Mouse (Mus musculus) intestine, postnatal 0 days (tissue): ENCODE results near the gene Dclk1. TPM values are rescaled to one million over a fixed set of nuclear protein-coding genes. Genes with fewer than 3 reads are reported as not detected.

Source experiments
- ATAC-seq: fragments of 200-750 bp; cut with Nextera tagmentation; 2 replicates; pipeline ENCODE4 v1.8.0; 2017; ENCODE audit warnings: mild to moderate bottlenecking, moderate TSS enrichment, moderate library complexity
- H3K27ac ChIP-seq: fragments of 300-500 bp; sonication (generic); 2 replicates; pipeline ENCODE4 v1.5.1; 2014; ENCODE audit warnings: mild to moderate bottlenecking, low read depth, low read length, moderate library complexity
- H3K27me3 ChIP-seq: fragments of 300-500 bp; sonication (generic); replicated peaks from 2 replicates; pipeline ENCODE4 v1.6.1; 2014; ENCODE audit warnings: low read length, mixed read lengths; ENCODE audit not compliant: control insufficient read depth, insufficient read depth
- H3K36me3 ChIP-seq: fragments of 300-500 bp; sonication (generic); 2 replicates; pipeline ENCODE4 v1.6.1; 2014; ENCODE audit warnings: mild to moderate bottlenecking, moderate library complexity; ENCODE audit not compliant: control insufficient read depth, insufficient read depth
- H3K4me1 ChIP-seq: fragments of 300-500 bp; sonication (generic); replicated peaks from 2 replicates; pipeline ENCODE4 v1.6.1; 2014; ENCODE audit warnings: antibody characterized with exemption, low read length, mixed read lengths; ENCODE audit not compliant: control insufficient read depth, insufficient read depth
- H3K4me2 ChIP-seq: fragments of 300-500 bp; sonication (generic); replicated peaks from 2 replicates; pipeline ENCODE4 v1.6.1; 2014; ENCODE audit warnings: low read depth, mild to moderate bottlenecking, moderate library complexity
- H3K4me3 ChIP-seq: fragments of 300-500 bp; sonication (generic); 2 replicates; pipeline ENCODE4 v1.5.1; 2014; ENCODE audit warnings: low read depth, low read length
- H3K9ac ChIP-seq: fragments of 300-500 bp; sonication (generic); 2 replicates; pipeline ENCODE4 v1.6.1; 2014; ENCODE audit warnings: mild to moderate bottlenecking, low read depth, low read length
- H3K9me3 ChIP-seq: fragments of 300-500 bp; sonication (generic); 2 replicates; pipeline ENCODE4 v1.6.1; 2016; ENCODE audit warnings: mixed run types; ENCODE audit not compliant: control insufficient read depth
- CTCF ChIP-seq: sonication (generic); IDR thresholded peaks from 2 replicates; pipeline ENCODE4 v1.5.1; 2016; ENCODE audit warnings: low read depth, mild to moderate bottlenecking, control low read depth, antibody characterized with exemption, moderate library complexity
- WGBS: fragments of 180-500 bp; shearing (Covaris S2); extraction: QIAGEN DNeasy Blood & Tissue Kit; methylation state at CpG from one replicate; pipeline ENCODE4 v1.1.7; 2014; 5-methylcytosine and 5-hydroxymethylcytosine counted together
- polyA plus RNA-seq: library from polyadenylated mRNA; unstranded; fragments of >200 nt; fragmentation: Nextera tagmentation; extraction: Ambion mirVana; gene quantifications from 2 replicates; pipeline ENCODE4 v1.2.1, GENCODE M21; 2015

The Dclk1 gene
- polyA plus RNA-seq, 1 experiment from 2014 or later, result 5.0 TPM

DNA sequence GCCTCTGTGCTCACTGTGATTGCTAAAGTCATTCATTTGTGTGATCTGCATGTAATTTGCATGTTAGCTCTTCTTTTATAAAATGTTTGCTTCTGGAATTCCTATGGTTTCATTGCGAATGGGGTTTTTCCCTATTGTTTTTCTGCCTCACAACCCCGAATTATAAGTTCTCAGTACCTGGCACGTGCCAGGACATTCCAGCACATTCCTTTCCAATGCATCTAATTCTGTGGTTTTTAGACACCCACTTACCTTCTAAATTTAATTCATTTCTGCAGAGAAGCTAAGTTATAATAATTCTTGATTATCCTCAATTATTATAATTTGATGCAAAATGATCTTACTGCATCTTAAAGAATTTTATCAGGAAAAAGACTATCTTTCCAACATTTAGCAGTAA lies 118.7 kb downstream of the Dclk1 start:
- no peak overlapping the region for H3K4me3 ChIP-seq
- no peaks in the 10 kb centered on the region for H3K27me3 ChIP-seq
- H3K9me3 ChIP-seq, result no peaks in the 10 kb centered on the region
- ATAC-seq, result no peak
- no peak for TF ChIP-seq CTCF
- no peak overlapping the region for H3K4me2 ChIP-seq
- no peak overlapping the region for H3K27ac ChIP-seq
- H3K9ac ChIP-seq, result no peak overlapping the region
- H3K4me1 ChIP-seq, result no peaks in the 10 kb centered on the region
- no peaks in the 10 kb centered on the region for H3K36me3 ChIP-seq
- 92% methylated on average over 3 of the region's 3 CpGs for WGBS

DNA sequence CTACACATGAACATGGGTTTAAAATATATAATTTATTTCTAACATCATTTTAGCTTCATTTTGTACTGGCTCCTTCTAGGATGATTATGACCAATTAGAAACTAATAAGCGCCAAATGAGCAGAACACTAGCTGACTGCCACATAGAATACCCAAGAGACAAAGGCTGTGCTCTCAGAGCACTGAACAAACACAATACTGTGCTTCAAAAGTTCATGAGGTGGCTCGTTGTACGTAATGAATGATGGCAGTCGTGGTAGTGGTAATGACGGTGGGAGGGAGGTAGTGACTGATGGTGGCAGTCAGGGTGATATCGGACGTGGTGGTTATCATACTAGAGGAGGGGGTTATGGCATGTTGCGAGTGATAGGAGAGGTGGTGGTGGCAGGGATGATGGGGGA lies 125.0 kb downstream of the Dclk1 start:
- no peak overlapping the region for H3K27ac ChIP-seq
- ATAC-seq, result no peak
- TF ChIP-seq CTCF, result no peak
- WGBS, result 87% methylated on average over 8 of the region's 8 CpGs
- no peak overlapping the region for H3K9ac ChIP-seq
- H3K4me3 ChIP-seq, result no peak overlapping the region
- H3K9me3 ChIP-seq, result no peaks in the 10 kb centered on the region
- no peak overlapping the region for H3K4me2 ChIP-seq
- H3K27me3 ChIP-seq, result no peaks in the 10 kb centered on the region
- no peaks in the 10 kb centered on the region for H3K36me3 ChIP-seq
- no peaks in the 10 kb centered on the region for H3K4me1 ChIP-seq

DNA sequence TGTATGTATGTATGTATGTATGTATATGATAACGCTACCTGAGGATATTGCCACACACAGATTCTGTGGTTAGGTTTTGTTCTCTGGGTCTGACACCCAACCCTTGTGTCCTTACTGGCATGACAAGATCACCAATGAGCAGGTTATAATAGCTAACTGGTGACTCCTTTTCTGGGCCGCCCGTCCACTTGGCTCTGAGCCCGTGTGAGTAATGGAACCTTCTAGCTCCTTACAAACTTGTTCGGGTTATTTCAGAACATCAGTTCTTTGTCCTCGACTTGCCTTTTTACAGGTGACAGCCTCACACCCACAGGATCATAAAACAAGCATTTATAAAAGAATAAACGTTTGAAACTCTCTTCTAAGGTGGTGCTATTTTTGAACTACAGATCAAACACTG lies 127.0 kb downstream of the Dclk1 start:
- no peaks in the 10 kb centered on the region for H3K36me3 ChIP-seq
- ATAC-seq, result no peak
- H3K4me3 ChIP-seq, result no peak overlapping the region
- H3K9me3 ChIP-seq, result no peaks in the 10 kb centered on the region
- WGBS, result 71% methylated on average over 7 of the region's 7 CpGs
- no peaks in the 10 kb centered on the region for H3K27me3 ChIP-seq
- no peak overlapping the region for H3K9ac ChIP-seq
- H3K27ac ChIP-seq, result no peak overlapping the region
- H3K4me1 ChIP-seq, result no peaks in the 10 kb centered on the region
- no peak overlapping the region for H3K4me2 ChIP-seq
- TF ChIP-seq CTCF, result no peak

- H3K27ac ChIP-seq, result no peak overlapping the region
- peak; percentile 69 for TF ChIP-seq CTCF
- 4% methylated on average over 11 of the region's 11 CpGs for WGBS
- no peak overlapping the region for H3K9ac ChIP-seq
- H3K4me3 ChIP-seq, result peak overlapping the region; percentile 27
- no peaks in the 10 kb centered on the region for H3K27me3 ChIP-seq
- ATAC-seq, result 0 out of 2 replicates have a peak, but pooled peaks have one; percentile 33
- no peaks in the 10 kb centered on the region for H3K36me3 ChIP-seq
- no peaks in the 10 kb centered on the region for H3K9me3 ChIP-seq
- no peaks in the 10 kb centered on the region for H3K4me1 ChIP-seq
- H3K4me2 ChIP-seq, result peak overlapping the region; percentile 55
These were observed 131.5 kb downstream of the Dclk1 start for GRCm38 (mm10) chr3:55373689-55374088.

DNA sequence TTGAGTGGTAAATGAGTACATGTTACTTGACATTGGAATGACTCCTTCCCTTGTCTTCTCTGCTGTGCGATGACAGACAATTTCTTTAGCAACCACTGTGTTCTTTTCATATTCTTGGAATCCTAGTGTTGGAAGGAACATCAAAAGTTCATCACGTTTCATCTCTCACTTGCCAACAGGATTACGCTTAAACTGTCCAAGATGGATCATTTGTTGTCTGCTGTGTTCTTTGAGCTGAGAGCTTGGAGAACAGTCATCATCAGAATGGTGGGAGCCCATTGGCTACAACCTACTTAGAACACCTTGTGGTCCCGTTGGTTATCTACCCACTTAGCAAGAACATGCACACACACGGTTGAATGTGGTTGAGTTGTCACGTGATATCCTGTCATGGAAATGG lies 136.4 kb downstream of the Dclk1 start:
- H3K27me3 ChIP-seq, result no peaks in the 10 kb centered on the region
- no peaks in the 10 kb centered on the region for H3K9me3 ChIP-seq
- no peaks in the 10 kb centered on the region for H3K4me1 ChIP-seq
- ATAC-seq, result no peak
- no peak overlapping the region for H3K4me2 ChIP-seq
- 91% methylated on average over 6 of the region's 6 CpGs for WGBS
- H3K4me3 ChIP-seq, result no peak overlapping the region
- H3K27ac ChIP-seq, result no peak overlapping the region
- H3K9ac ChIP-seq, result no peak overlapping the region
- TF ChIP-seq CTCF, result no peak
- no peaks in the 10 kb centered on the region for H3K36me3 ChIP-seq

DNA sequence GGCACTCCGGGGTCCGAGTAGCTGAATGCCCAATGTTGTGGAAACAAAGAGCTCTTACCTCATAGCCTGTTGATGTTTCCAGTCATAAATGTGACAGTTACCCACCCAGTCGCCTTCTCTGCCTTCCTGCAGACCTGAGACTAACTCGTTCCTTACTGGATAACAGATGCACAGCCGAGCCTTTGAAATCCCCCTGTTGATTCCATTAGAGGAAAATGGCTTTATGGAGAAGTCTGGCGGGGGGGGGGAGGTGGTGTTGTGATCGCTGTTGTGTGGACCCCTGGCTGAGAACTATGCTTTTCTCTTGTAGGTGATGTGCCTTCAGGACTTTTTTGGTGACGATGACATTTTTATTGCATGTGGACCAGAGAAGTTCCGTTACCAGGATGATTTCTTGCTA lies 138.3 kb downstream of the Dclk1 start:
- no peaks in the 10 kb centered on the region for H3K9me3 ChIP-seq
- H3K36me3 ChIP-seq, result no peaks in the 10 kb centered on the region
- H3K4me1 ChIP-seq, result no peaks in the 10 kb centered on the region
- no peaks in the 10 kb centered on the region for H3K27me3 ChIP-seq
- no peak for ATAC-seq
- H3K4me3 ChIP-seq, result no peak overlapping the region
- WGBS, result 63% methylated on average over 9 of the region's 9 CpGs
- H3K27ac ChIP-seq, result no peak overlapping the region
- H3K9ac ChIP-seq, result no peak overlapping the region
- no peak for TF ChIP-seq CTCF
- no peak overlapping the region for H3K4me2 ChIP-seq

DNA sequence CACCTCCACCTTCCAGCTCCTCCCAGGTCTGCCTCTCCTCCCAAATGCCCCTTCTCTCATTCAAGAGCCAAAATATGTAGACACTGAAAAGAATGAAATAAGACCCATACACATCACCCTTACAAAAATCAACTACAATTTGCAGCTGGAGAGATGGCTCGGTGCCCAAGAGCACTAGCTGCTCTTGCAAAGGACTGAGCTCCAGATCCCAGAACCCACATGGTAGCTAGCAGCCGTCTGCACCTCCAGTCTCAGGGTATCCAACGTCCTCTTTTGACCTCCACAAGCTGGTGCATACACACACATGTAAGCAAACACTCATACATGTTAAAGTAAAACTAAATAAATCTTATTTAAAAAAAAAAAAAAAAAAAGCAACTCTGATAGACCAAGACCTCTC lies 150.4 kb downstream of the Dclk1 start:
- WGBS, result 78% methylated on average over 3 of the region's 3 CpGs
- TF ChIP-seq CTCF, result no peak
- Histone ChIP-seq H3K4me1 (no peaks in the 10 kb centered on the region), H3K36me3 (no peaks in the 10 kb centered on the region), H3K4me2 (no peak overlapping the region), H3K27me3 (no peaks in the 10 kb centered on the region), H3K27ac (no peak overlapping the region), H3K9ac (no peak overlapping the region), H3K4me3 (no peak overlapping the region), H3K9me3 (no peaks in the 10 kb centered on the region)
- no peak for ATAC-seq
